Mouse (Mus musculus): Measurements from ENCODE around the gene Wnk1.

DNA sequence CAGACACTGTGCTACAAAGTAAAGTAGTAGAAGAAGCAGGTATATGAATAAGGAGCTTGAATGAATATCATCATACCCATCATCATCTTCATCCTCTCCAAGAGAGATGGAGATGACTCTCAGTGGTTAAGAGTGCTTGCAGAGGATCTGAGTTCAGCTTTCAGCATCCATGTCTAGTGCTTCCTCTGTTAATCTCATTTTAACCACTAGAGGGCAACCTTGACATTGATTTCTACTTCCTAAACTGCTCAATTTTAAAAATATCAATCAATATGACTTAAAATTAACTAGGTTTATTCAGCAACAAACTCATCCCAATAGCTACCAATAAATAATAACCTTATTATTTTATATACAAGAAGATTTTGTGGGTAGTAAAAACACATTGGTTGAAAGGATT, 36.8 kb downstream of the Wnk1 start:
- no peak for TF ChIP-seq CTCF (IDR thresholded peaks at IDR 0.05; ENCODE audit: extremely low read depth, insufficient read depth, insufficient read length, insufficient replicate concordance)
- TF ChIP-seq POLR2A (IDR thresholded peaks at IDR 0.05; ENCODE audit: low read depth, low read length), result no peak

Measured in spleen, adult 2 months (tissue).